Mouse (Mus musculus) brain, embryonic 14.5 days (tissue): Measurements from ENCODE around the gene Nox3. TPM values are rescaled to one million over a fixed set of nuclear protein-coding genes. Genes with fewer than 3 reads are reported as not detected.
A peak's percentile ranks its signal among the peaks of the same experiment; 100 is the strongest.

Experiments used
- DNase-seq: peaks from one replicate; pipeline ENCODE4 v3.0.0-alpha.2; 2011; ENCODE audit warnings: low read depth
- CTCF ChIP-seq: fragments of 200-500 bp; IDR thresholded peaks from 2 replicates; pipeline ENCODE4 v1.5.1; 2012; ENCODE audit warnings: inconsistent platforms, mild to moderate bottlenecking, moderate library complexity, borderline replicate concordance; ENCODE audit not compliant: insufficient read depth, insufficient read length; ENCODE audit errors: extremely low read depth
- POLR2A ChIP-seq: fragments of 200-500 bp; IDR thresholded peaks from 2 replicates; pipeline ENCODE4 v1.6.1; 2012; ENCODE audit warnings: mild to moderate bottlenecking, inconsistent platforms, borderline replicate concordance; ENCODE audit not compliant: poor library complexity, insufficient read depth, insufficient read length, severe bottlenecking; ENCODE audit errors: extremely low read depth
- polyA plus RNA-seq: library from polyadenylated mRNA; depleted of rRNA; stranded (reverse); fragments of >200 nt; gene quantifications from 2 replicates; pipeline ENCODE4 v1.2.3, GENCODE M21; 2012; rRNA removed

Nox3 gene
- polyA plus RNA-seq, 1 experiment: not detected

DNA sequence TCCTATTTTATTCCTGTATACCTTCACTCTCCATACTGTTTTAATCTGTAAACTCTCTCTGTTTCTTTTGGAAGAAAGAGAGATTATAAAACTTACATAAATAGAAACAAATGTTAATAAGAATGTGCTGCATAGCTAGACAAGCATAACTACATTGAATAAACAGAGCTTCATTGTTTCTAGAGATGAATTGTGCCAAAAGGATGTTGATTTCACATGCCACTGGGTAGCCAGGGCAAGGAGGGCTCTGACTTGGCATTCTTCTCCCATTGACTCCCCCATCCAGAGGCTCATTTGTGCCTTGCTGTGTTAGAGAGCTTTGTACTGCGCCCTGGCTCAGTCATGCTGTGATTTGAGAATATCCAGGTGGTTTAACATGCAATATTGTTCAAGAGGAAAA lies 98.2 kb downstream of the Nox3 start:
- no peak for DNase-seq
- TF ChIP-seq CTCF (no peak), POLR2A (no peak)

GRCm38 (mm10) chr17:3597130-3597529 lies 98.9 kb downstream of the Nox3 start:
- TF ChIP-seq POLR2A: no peak
- TF ChIP-seq CTCF: no peak
- DNase-seq: peak; percentile 41

Other genes with a start within 250 kb of the Nox3 start
- 0.57 and 1.8 TPM in 2 replicates for gene Cldn20, start 163.7 kb downstream of the Nox3 start, polyA plus RNA-seq
- gene Tfb1m, start 138.5 kb downstream of the Nox3 start, polyA plus RNA-seq: 9.5 and 12.6 TPM in 2 replicates